Mouse (Mus musculus) stomach, embryonic 15.5 days (tissue): ENCODE measurements around the gene Syt11. TPM values are rescaled to one million over a fixed set of nuclear protein-coding genes. Genes with fewer than 3 reads are reported as not detected.

ENCODE experiments used
- polyA plus RNA-seq: library from polyadenylated mRNA; unstranded; fragments of >200 nt; fragmentation: Nextera tagmentation; extraction: Ambion mirVana; gene quantifications from 2 replicates; pipeline ENCODE4 v1.2.1, GENCODE M21; 2015

Syt11 gene
- polyA plus RNA-seq, 1 experiment from 2014 or later = 17.1 TPM

Other genes starting within 250 kb of the Syt11 start
- gene Mex3a, start 242.8 kb downstream of the Syt11 start, polyA plus RNA-seq = 11.9 and 12.1 TPM in 2 replicates
- gene Rab25, start 226.9 kb downstream of the Syt11 start, polyA plus RNA-seq = 86.9 and 90.6 TPM in 2 replicates
- gene Lamtor2, start 222.1 kb downstream of the Syt11 start, polyA plus RNA-seq = 193 and 198 TPM in 2 replicates
- gene Ubqln4, start 221.4 kb downstream of the Syt11 start, polyA plus RNA-seq = 40.2 and 40.9 TPM in 2 replicates
- gene Ssr2, start 199.3 kb downstream of the Syt11 start, polyA plus RNA-seq = 339 and 359 TPM in 2 replicates
- 77.1 and 78.7 TPM in 2 replicates for gene Arhgef2, start 169.2 kb downstream of the Syt11 start, polyA plus RNA-seq
- not detected in 2 replicates for gene Rxfp4, start 122.0 kb downstream of the Syt11 start, polyA plus RNA-seq
- gene Khdc4, start 89.4 kb downstream of the Syt11 start, polyA plus RNA-seq = 81.0 and 86.9 TPM in 2 replicates
- 52.3 and 56.4 TPM in 2 replicates for gene Rit1, start 58.3 kb downstream of the Syt11 start, polyA plus RNA-seq
- 8.6 and 9.3 TPM in 2 replicates for gene Gon4l, start 60.1 kb upstream of the Syt11 start, polyA plus RNA-seq
- gene Msto1, start 138.8 kb upstream of the Syt11 start, polyA plus RNA-seq = 38.0 and 38.9 TPM in 2 replicates
- 19.8 and 21.3 TPM in 2 replicates for gene Ash1l, start 175.5 kb upstream of the Syt11 start, polyA plus RNA-seq
- gene Dap3, start 176.0 kb upstream of the Syt11 start, polyA plus RNA-seq = 130 and 141 TPM in 2 replicates